Mouse (Mus musculus): ENCODE data around the gene Slc25a51.

- no peak for TF ChIP-seq SIN3A (IDR thresholded peaks at IDR 0.05; ENCODE audit: low read length)
- no peak for TF ChIP-seq GATA1 (IDR thresholded peaks at IDR 0.05; ENCODE audit: low read depth, low read length)
- TF ChIP-seq ZNF384 (IDR thresholded peaks at IDR 0.05; ENCODE audit: low read depth, low read length) = no peak
- no peak for TF ChIP-seq POLR2A (IDR thresholded peaks at IDR 0.05; ENCODE audit: control insufficient read depth in 1 of 2, insufficient read depth in 1 of 2, low read depth in 1 of 2, low read length in 2 of 2, poor library complexity in 1 of 2)
- TF ChIP-seq USF2 (IDR thresholded peaks at IDR 0.05; ENCODE audit: borderline replicate concordance in 1 of 2, insufficient read depth in 1 of 2, low read depth in 1 of 2, low read length in 2 of 2) = no peak
- no peak for TF ChIP-seq CTCF (IDR thresholded peaks at IDR 0.05 in 2 of 3, conservative IDR thresholded peaks at IDR 0.05 in 1 of 3; ENCODE audit: control insufficient read depth in 1 of 3, insufficient read depth in 1 of 3, low read depth in 2 of 3, low read length in 3 of 3, poor library complexity in 1 of 3, severe bottlenecking in 1 of 3)
- TF ChIP-seq ELF1 (IDR thresholded peaks at IDR 0.05; ENCODE audit: low read depth, low read length) = no peak
- TF ChIP-seq E2F4 (IDR thresholded peaks at IDR 0.05; ENCODE audit: borderline replicate concordance, low read depth, low read length) = no peak
- no peak for TF ChIP-seq TBP (IDR thresholded peaks at IDR 0.05; ENCODE audit: low read depth, low read length)
- no peak for TF ChIP-seq RCOR1 (IDR thresholded peaks at IDR 0.05; ENCODE audit: low read depth, low read length)
- TF ChIP-seq ZMIZ1 (IDR thresholded peaks at IDR 0.05; ENCODE audit: low read depth, low read length) = no peak
- TF ChIP-seq CHD2 (IDR thresholded peaks at IDR 0.05; ENCODE audit: low read length) = no peak
- TF ChIP-seq MYC (IDR thresholded peaks at IDR 0.05; ENCODE audit: low read depth, low read length) = no peak
These were observed 2.2 kb downstream of the Slc25a51 start for GRCm38 (mm10) chr4:45406397-45406796.

Measured in MEL (cell line).